Mouse (Mus musculus): Measurements from ENCODE around the gene Rnaseh2c. TPM values are rescaled to one million over a fixed set of nuclear protein-coding genes. Genes with fewer than 3 reads are reported as not detected.

Gene Rnaseh2c
- polyA plus RNA-seq, 1 experiment from 2014 or later: 131 TPM

DNA sequence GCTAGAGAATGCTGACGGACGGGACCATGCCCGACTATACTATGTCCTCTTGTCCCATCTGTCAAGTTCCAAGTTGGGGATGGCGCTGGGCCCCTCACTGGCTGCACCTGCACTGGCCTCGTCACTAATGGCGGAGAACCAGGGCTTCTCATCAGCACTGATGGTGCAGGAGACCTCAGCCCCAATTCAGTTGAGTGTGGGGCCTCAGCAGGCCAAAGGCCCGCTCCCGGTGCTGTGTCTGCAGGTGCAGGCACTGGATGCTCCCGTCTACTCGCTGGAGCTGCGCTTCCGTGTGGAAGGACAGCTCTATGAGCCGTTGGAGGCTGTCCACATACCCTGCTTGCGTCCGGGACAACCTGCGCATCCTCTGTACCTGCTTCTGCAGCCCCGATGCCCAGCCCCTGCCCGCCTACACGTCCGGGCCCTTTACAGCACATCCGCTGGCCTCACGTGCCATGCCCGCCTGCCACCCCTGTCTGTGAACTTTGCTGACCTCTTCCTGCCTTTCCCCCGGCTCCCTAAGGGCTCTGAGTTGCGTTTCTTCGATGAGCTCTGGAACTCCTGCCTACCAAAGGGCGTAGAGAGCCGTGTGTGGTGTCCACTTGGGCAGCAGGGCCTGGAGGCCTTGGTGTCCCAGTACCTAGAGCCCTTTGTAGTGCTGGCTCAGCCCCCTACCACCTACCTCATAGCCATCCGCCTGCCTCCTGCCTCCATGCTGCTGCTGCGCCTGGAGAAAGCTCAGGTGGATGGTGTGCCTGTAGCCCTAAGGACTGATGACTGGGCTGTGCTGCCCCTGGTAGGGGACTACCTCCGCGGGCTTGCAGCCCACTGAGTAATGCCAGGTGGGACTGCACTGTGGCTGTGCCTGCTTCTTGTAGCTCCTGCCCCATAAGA lies 31.1 kb upstream of the Rnaseh2c start:
- peaks cover 5% of the 10 kb centered on the region for H3K36me3 ChIP-seq (ENCODE audit: control insufficient read depth, insufficient read depth, low read length)
- ATAC-seq: no peak
- H3K9me3 ChIP-seq (ENCODE audit: control insufficient read depth, low read length): no peaks in the 10 kb centered on the region
- peak overlapping the region; percentile 10; the same call in 1 of the 2 replicates for H3K9ac ChIP-seq (ENCODE audit: low read depth, low read length)
- H3K27me3 ChIP-seq (replicated peaks; ENCODE audit: control insufficient read depth, insufficient read depth, low read length): no peaks in the 10 kb centered on the region
- no peak overlapping the region for H3K27ac ChIP-seq (ENCODE audit: low read length)
- H3K4me3 ChIP-seq (ENCODE audit: low read length): no peak overlapping the region
- no peak overlapping the region for H3K4me2 ChIP-seq (ENCODE audit: low read depth, low read length)
- WGBS: 88% methylated on average over 32 of the region's 32 CpGs
- peaks cover 29% of the 10 kb centered on the region for H3K4me1 ChIP-seq (ENCODE audit: control insufficient read depth, insufficient read depth, low read length)

DNA sequence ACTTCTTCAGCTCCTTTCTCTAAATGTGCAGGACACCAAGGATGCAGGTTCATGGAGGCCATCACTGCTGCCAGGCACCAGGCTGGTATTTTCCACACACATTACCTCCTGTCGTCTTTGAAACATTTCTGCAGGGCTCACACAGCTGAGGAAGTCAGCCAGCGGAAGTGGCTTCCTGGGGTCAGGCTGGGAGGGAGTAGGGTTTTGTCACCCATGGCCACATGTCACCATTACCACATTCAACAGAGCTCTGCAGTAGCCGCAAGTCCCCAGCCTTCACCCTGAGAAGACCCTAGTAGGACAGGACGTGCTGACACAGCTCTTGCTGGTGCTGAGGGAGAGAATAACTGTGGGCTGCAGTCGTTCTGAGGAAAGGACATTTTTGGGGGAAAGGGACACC lies 29.8 kb upstream of the Rnaseh2c start:
- no peak for ATAC-seq
- H3K4me2 ChIP-seq (ENCODE audit: low read depth, low read length): no peak overlapping the region
- no peak overlapping the region for H3K27ac ChIP-seq (ENCODE audit: low read length)
- H3K4me3 ChIP-seq (ENCODE audit: low read length): no peak overlapping the region
- H3K9ac ChIP-seq (ENCODE audit: low read depth, low read length): no peak overlapping the region
- H3K27me3 ChIP-seq (replicated peaks; ENCODE audit: control insufficient read depth, insufficient read depth, low read length): no peaks in the 10 kb centered on the region
- H3K36me3 ChIP-seq (ENCODE audit: control insufficient read depth, insufficient read depth, low read length): peaks cover 5% of the 10 kb centered on the region
- WGBS: 70% methylated on average over 5 of the region's 5 CpGs
- H3K4me1 ChIP-seq (ENCODE audit: control insufficient read depth, insufficient read depth, low read length): peaks cover 20% of the 10 kb centered on the region
- no peaks in the 10 kb centered on the region for H3K9me3 ChIP-seq (ENCODE audit: control insufficient read depth, low read length)

DNA sequence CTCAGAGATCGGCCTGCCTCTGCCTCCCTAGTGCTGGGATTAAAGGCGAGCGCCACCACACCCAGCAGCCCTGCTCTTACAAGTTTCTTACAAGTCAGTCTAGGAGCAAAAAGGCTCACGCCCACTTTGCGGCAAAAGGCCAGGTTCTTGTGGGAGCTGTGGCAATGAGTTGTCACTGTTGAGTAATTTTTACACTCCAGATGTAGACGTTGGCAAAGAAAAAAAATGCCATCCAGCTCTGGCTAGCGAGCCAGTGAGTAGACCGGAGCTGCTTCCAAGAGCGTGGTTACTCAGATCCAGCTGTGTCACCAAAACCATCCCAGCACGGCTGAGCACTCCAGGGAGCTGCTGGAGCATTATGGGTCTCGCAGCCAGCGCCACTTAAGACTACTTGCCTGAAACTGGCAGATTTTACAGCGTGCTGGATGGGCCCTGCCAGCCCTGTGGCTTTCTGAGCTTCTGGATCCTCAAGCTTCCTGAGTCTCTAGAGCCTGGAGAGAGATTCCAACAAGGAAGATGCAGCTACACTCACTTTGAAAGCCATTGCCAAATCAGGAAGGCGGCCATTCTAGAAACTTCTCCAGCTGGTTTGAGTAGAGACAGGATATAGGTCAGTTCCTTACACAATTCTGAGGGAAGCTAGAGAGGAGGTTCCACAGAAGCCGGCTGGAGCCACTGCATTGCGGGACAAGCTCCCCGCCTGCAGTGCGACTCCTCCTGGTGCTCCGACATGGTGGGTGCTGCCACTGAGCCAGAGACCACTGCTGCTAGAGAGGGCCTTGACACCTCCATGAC lies 29.1 kb upstream of the Rnaseh2c start:
- no peak overlapping the region for H3K4me3 ChIP-seq (ENCODE audit: low read length)
- H3K4me2 ChIP-seq (ENCODE audit: low read depth, low read length): no peak overlapping the region
- H3K4me1 ChIP-seq (ENCODE audit: control insufficient read depth, insufficient read depth, low read length): peaks cover 16% of the 10 kb centered on the region
- H3K36me3 ChIP-seq (ENCODE audit: control insufficient read depth, insufficient read depth, low read length): peaks cover 5% of the 10 kb centered on the region
- H3K27ac ChIP-seq (ENCODE audit: low read length): peak overlapping the region; percentile 14; the same call in 1 of the 2 replicates
- H3K9ac ChIP-seq (ENCODE audit: low read depth, low read length): no peak overlapping the region
- H3K9me3 ChIP-seq (ENCODE audit: control insufficient read depth, low read length): no peaks in the 10 kb centered on the region
- H3K27me3 ChIP-seq (replicated peaks; ENCODE audit: control insufficient read depth, insufficient read depth, low read length): no peaks in the 10 kb centered on the region
- no peak for ATAC-seq
- WGBS: 84% methylated on average over 19 of the region's 19 CpGs

DNA sequence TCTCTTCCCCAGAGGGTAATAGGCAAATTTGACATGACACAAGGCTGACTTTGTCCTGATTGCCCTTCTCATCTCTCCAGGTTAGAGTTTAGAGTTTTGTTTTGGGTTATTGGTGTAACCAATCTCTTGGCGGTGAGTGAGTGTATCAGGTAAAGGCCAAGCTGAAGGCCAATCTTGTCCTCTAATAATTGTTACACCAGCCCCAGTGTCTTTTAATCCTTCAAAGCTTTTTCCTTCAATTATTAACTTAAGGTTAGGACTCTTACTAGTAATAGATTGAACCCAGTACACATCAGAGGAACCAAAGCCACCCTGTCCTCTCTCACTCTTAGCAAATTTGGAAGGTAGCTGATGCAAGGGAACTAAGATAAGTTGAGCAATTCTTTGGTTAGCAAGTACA lies 26.3 kb upstream of the Rnaseh2c start:
- no peak for ATAC-seq
- 51% methylated on average over 1 of the region's 1 CpGs for WGBS

DNA sequence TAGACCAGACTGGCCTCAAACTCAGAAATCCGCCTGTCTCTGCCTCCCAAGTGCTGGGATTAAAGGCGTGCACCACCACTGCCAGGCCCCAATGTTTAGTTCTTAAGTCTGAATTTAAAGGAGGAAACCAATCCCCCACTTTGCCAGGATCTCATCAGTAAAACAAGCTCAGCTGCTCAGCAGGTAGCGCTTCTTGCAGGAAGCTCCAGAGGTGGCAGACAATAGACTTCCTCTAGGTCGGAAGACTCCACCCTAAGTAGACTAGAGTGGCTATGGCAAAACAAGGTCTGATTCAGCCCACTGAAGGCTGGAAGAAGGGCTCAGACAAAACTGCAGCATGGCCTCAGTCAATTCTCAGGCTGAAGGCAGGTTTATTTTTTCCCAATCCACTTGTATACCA lies 21.7 kb upstream of the Rnaseh2c start:
- no peak for ATAC-seq
- H3K9me3 ChIP-seq (ENCODE audit: control insufficient read depth, low read length): no peaks in the 10 kb centered on the region
- H3K4me1 ChIP-seq (ENCODE audit: control insufficient read depth, insufficient read depth, low read length): no peaks in the 10 kb centered on the region
- 76% methylated on average over 4 of the region's 4 CpGs for WGBS
- H3K9ac ChIP-seq (ENCODE audit: low read depth, low read length): no peak overlapping the region
- no peaks in the 10 kb centered on the region for H3K27me3 ChIP-seq (replicated peaks; ENCODE audit: control insufficient read depth, insufficient read depth, low read length)
- no peak overlapping the region for H3K27ac ChIP-seq (ENCODE audit: low read length)
- H3K4me3 ChIP-seq (ENCODE audit: low read length): no peak overlapping the region
- no peak overlapping the region for H3K4me2 ChIP-seq (ENCODE audit: low read depth, low read length)
- no peaks in the 10 kb centered on the region for H3K36me3 ChIP-seq (ENCODE audit: control insufficient read depth, insufficient read depth, low read length)

More for the DNA sequence above, 26.3 kb upstream of the Rnaseh2c start:
- Histone ChIP-seq H3K4me1 (ENCODE audit: control insufficient read depth, insufficient read depth, low read length) (no peaks in the 10 kb centered on the region), H3K4me2 (ENCODE audit: low read depth, low read length) (no peak overlapping the region), H3K4me3 (ENCODE audit: low read length) (no peak overlapping the region), H3K36me3 (ENCODE audit: control insufficient read depth, insufficient read depth, low read length) (no peaks in the 10 kb centered on the region; the same call in 1 of the 2 replicates), H3K27ac (ENCODE audit: low read length) (no peak overlapping the region), H3K9ac (ENCODE audit: low read depth, low read length) (no peak overlapping the region), H3K27me3 (replicated peaks; ENCODE audit: control insufficient read depth, insufficient read depth, low read length) (no peaks in the 10 kb centered on the region), H3K9me3 (ENCODE audit: control insufficient read depth, low read length) (no peaks in the 10 kb centered on the region)

DNA sequence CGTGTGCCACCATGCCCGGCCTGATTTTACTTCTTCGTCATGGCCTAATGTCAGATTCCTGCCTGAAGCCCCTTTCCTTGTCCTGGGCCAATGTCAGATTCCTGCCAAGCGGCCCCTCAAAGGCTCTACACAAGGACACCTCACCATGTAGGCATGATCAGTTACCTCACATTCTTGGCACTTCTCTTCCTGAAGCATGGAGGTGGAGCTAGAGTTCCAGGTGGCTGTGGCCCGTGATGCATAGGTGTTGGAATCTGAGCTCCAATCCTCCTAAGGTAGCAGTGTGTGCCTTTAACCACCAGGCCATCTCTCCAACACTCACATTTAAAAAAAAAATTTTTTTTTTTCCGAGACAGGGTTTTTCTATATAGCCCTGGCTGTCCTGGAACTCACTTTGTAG lies 20.9 kb upstream of the Rnaseh2c start:
- no peak overlapping the region for H3K27ac ChIP-seq (ENCODE audit: low read length)
- H3K4me2 ChIP-seq (ENCODE audit: low read depth, low read length): no peak overlapping the region
- H3K4me1 ChIP-seq (ENCODE audit: control insufficient read depth, insufficient read depth, low read length): no peaks in the 10 kb centered on the region
- no peaks in the 10 kb centered on the region for H3K36me3 ChIP-seq (ENCODE audit: control insufficient read depth, insufficient read depth, low read length)
- no peaks in the 10 kb centered on the region for H3K9me3 ChIP-seq (ENCODE audit: control insufficient read depth, low read length)
- WGBS: 89% methylated on average over 6 of the region's 6 CpGs
- no peaks in the 10 kb centered on the region for H3K27me3 ChIP-seq (replicated peaks; ENCODE audit: control insufficient read depth, insufficient read depth, low read length)
- no peak for ATAC-seq
- H3K4me3 ChIP-seq (ENCODE audit: low read length): no peak overlapping the region
- no peak overlapping the region for H3K9ac ChIP-seq (ENCODE audit: low read depth, low read length)

DNA sequence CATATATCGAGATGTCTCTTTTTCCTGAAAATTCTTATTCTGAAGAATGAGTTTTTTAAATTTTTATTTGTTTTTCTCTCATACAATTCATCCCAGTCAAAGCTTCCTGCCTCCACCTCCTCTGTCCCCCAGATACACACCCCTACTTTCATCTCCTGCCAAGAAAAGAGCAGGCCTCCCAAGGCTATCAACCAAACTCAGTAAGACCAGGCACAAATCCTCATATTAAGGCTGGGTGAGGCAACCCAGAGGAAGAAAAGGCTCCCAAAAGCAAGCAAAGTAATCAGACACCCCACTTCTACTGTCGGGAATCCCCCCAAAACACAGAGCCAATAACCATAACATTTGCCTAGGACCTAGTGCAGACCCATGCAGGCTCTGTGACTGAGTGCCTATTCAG lies 19.7 kb upstream of the Rnaseh2c start:
- Histone ChIP-seq H3K4me2 (ENCODE audit: low read depth, low read length) (no peak overlapping the region), H3K4me3 (ENCODE audit: low read length) (no peak overlapping the region), H3K27ac (ENCODE audit: low read length) (no peak overlapping the region), H3K9me3 (ENCODE audit: control insufficient read depth, low read length) (no peaks in the 10 kb centered on the region), H3K27me3 (replicated peaks; ENCODE audit: control insufficient read depth, insufficient read depth, low read length) (no peaks in the 10 kb centered on the region), H3K9ac (ENCODE audit: low read depth, low read length) (no peak overlapping the region), H3K4me1 (ENCODE audit: control insufficient read depth, insufficient read depth, low read length) (no peaks in the 10 kb centered on the region), H3K36me3 (ENCODE audit: control insufficient read depth, insufficient read depth, low read length) (no peaks in the 10 kb centered on the region)
- ATAC-seq: no peak
- WGBS: 74% methylated on average over 2 of the region's 2 CpGs

DNA sequence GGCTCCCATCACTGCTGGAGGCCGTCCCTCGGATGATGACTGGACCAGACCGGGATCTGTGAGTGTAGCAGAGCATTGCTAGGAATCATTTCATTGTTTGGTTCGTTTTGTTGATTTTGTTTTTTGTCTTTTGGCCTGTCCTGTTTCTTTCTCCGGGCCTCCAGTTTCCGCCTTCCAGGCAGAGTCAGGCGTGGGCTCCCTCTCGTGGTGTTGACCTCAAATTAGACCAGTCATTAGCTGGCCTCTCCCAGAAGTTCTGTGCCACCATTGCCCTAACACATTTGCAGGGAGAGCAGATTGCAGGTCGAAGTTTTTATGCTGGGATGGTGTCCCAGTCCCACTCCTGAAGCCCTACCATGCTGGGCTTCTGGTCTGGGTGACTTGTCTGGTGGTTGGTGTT lies 12.5 kb upstream of the Rnaseh2c start:
- H3K36me3 ChIP-seq (ENCODE audit: control insufficient read depth, insufficient read depth, low read length): no peaks in the 10 kb centered on the region
- H3K9ac ChIP-seq (ENCODE audit: low read depth, low read length): no peak overlapping the region
- no peaks in the 10 kb centered on the region for H3K9me3 ChIP-seq (ENCODE audit: control insufficient read depth, low read length)
- WGBS: 76% methylated on average over 9 of the region's 9 CpGs
- H3K27ac ChIP-seq (ENCODE audit: low read length): no peak overlapping the region
- no peaks in the 10 kb centered on the region for H3K27me3 ChIP-seq (replicated peaks; ENCODE audit: control insufficient read depth, insufficient read depth, low read length)
- H3K4me1 ChIP-seq (ENCODE audit: control insufficient read depth, insufficient read depth, low read length): no peaks in the 10 kb centered on the region
- no peak for ATAC-seq
- no peak overlapping the region for H3K4me3 ChIP-seq (ENCODE audit: low read length)
- H3K4me2 ChIP-seq (ENCODE audit: low read depth, low read length): no peak overlapping the region

DNA sequence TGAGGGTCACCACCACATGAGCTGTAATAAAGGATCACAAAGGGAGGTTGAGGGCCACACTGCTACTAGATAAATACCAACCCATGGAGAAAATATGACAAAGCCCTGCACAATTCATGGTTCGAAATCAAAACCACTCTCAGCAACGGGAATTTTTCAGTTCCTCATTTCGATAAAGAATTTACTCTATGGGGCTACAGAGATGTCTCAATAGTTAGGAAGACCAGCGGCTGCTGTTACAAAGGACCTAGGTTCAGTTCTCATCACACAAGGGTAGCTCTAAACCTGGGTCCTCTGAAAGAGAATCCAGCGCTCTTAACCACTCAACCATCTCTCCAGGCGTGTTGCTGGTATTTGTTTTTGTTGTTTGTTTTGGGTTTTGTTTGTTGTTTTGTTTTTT lies 9.8 kb upstream of the Rnaseh2c start:
- WGBS: 88% methylated on average over 6 of the region's 6 CpGs
- H3K9ac ChIP-seq (ENCODE audit: low read depth, low read length): no peak overlapping the region

More for the DNA sequence above, 9.8 kb upstream of the Rnaseh2c start:
- H3K27ac ChIP-seq (ENCODE audit: low read length): no peak overlapping the region
- ATAC-seq: no peak
- H3K4me3 ChIP-seq (ENCODE audit: low read length): no peak overlapping the region
- no peaks in the 10 kb centered on the region for H3K36me3 ChIP-seq (ENCODE audit: control insufficient read depth, insufficient read depth, low read length)
- no peak overlapping the region for H3K4me2 ChIP-seq (ENCODE audit: low read depth, low read length)
- H3K9me3 ChIP-seq (ENCODE audit: control insufficient read depth, low read length): no peaks in the 10 kb centered on the region
- no peaks in the 10 kb centered on the region for H3K27me3 ChIP-seq (replicated peaks; ENCODE audit: control insufficient read depth, insufficient read depth, low read length)
- H3K4me1 ChIP-seq (ENCODE audit: control insufficient read depth, insufficient read depth, low read length): no peaks in the 10 kb centered on the region
